Mouse (Mus musculus): ENCODE results near the gene Kif14. TPM values are rescaled to one million over a fixed set of nuclear protein-coding genes. Genes with fewer than 3 reads are reported as not detected.
"Not testable (repeated sequence)": the region's sequence is repeated elsewhere in the genome, so short reads cannot be mapped to it uniquely, and the experiment has no call there.

Gene Kif14
- total and polyA plus RNA-seq, 2 experiments from 2014 or later = 0.56 to 1.3 TPM

DNA sequence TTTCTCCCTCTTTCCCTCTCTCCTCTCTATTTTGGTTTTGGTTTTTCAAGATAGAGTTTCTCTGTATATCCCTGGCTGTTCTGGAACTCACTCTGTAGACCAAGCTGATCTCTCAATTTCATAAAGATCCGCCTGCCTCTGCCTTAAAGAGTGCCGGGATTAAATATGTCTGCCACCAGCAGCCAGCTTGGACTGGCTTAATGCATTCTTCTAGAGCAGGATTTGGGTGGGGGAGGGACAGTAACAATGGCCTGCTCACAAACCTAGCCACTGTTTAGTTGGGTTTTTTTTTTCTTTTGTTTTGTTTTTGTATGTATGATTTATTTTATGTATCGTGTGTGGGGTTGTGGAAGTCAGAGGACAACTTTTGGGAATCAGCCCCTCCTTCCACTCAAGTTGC lies 88.5 kb downstream of the Kif14 start:
- no peaks in the 10 kb centered on the region for H3K27me3 ChIP-seq (ENCODE audit: insufficient read depth, low read length)
- DNase-seq (no peak), ATAC-seq (no peak)
- H3K9ac ChIP-seq = no peak overlapping the region
- H3K4me3 ChIP-seq (ENCODE audit: low read depth, low read length) = no peak overlapping the region
- no peaks in the 10 kb centered on the region for H3K36me3 ChIP-seq (ENCODE audit: insufficient read depth)
- no peak overlapping the region for H3K4me2 ChIP-seq (ENCODE audit: low read depth)
- no peak overlapping the region for H3K27ac ChIP-seq (ENCODE audit: low read depth, low read length)
- WGBS = 91% methylated on average over 3 of the region's 3 CpGs
- H3K9me3 ChIP-seq (ENCODE audit: low read length) = no peaks in the 10 kb centered on the region
- no peaks in the 10 kb centered on the region for H3K4me1 ChIP-seq (ENCODE audit: insufficient read depth)
- TF ChIP-seq CTCF (IDR thresholded peaks at IDR 0.05; ENCODE audit: low read depth) = no peak

DNA sequence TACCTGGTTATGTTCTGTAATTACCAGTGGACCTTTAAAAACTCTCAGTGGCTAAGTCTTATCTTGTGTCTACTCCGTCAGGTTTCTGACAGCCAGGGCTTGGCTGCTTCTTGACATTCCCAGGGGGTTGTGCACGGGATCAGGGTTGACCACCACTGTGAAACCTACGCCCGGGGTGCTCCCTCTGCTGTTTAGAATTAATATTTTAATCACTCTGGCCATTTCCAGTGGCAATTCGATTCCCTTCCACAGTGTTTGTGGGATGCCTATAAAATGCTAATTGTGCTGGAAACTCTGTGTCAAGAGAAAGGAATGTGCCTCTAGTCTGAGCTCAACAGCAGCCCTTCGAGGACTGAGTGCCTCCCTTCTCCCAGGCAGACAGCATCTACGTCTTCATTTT lies 89.7 kb downstream of the Kif14 start:
- TF ChIP-seq CTCF (IDR thresholded peaks at IDR 0.05; ENCODE audit: low read depth) = peak; percentile 25; the same call in 1 of the 2 replicates
- H3K9ac ChIP-seq = no peak overlapping the region
- no peak for DNase-seq
- no peaks in the 10 kb centered on the region for H3K4me1 ChIP-seq (ENCODE audit: insufficient read depth)
- H3K9me3 ChIP-seq (ENCODE audit: low read length) = no peaks in the 10 kb centered on the region
- no peak overlapping the region for H3K4me2 ChIP-seq (ENCODE audit: low read depth)
- H3K4me3 ChIP-seq (ENCODE audit: low read depth, low read length) = no peak overlapping the region
- H3K27ac ChIP-seq (ENCODE audit: low read depth, low read length) = no peak overlapping the region
- H3K27me3 ChIP-seq (ENCODE audit: insufficient read depth, low read length) = no peaks in the 10 kb centered on the region
- H3K36me3 ChIP-seq (ENCODE audit: insufficient read depth) = no peaks in the 10 kb centered on the region
- WGBS = 27% methylated on average over 7 of the region's 7 CpGs
- peak; percentile 25; the same call in 1 of the 2 replicates for ATAC-seq

DNA sequence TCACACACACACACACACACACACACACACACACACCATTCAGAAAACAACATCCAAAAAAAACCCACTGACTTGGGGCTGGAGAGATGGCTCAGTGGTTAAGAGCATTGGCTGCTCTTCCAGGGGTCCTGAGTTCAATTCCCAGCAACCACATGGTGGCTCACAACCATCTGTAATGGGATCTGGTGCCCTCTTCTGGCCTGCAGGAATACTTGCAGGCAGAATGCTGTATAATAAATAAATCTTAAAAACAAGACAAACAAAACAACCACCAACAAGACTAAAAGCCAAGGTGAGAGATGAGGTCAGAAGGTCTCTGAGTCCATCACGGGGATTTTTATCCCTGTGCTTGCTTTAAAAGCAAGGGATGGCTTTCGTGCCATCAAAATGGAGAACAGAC lies 90.5 kb downstream of the Kif14 start:
- H3K36me3 ChIP-seq (ENCODE audit: insufficient read depth); H3K27ac ChIP-seq (ENCODE audit: low read depth, low read length); H3K4me2 ChIP-seq (ENCODE audit: low read depth); H3K9ac ChIP-seq; ATAC-seq; H3K4me3 ChIP-seq (ENCODE audit: low read depth, low read length); H3K9me3 ChIP-seq (ENCODE audit: low read length); H3K4me1 ChIP-seq (ENCODE audit: insufficient read depth); H3K27me3 ChIP-seq (ENCODE audit: insufficient read depth, low read length); DNase-seq: not testable (repeated sequence)
- TF ChIP-seq CTCF (IDR thresholded peaks at IDR 0.05; ENCODE audit: low read depth) = peak; percentile 19; the same call in 1 of the 2 replicates
- 95% methylated on average over 2 of the region's 2 CpGs for WGBS

- H3K4me3 ChIP-seq (ENCODE audit: low read depth, low read length) = no peak overlapping the region
- H3K4me1 ChIP-seq (ENCODE audit: insufficient read depth) = no peaks in the 10 kb centered on the region
- no peak for TF ChIP-seq CTCF (IDR thresholded peaks at IDR 0.05; ENCODE audit: low read depth)
These were observed 91.3 kb downstream of the Kif14 start for GRCm38 (mm10) chr1:136557436-136557835.

GRCm38 (mm10) chr1:136558762-136559161 lies 92.6 kb downstream of the Kif14 start:
- WGBS = 65% methylated on average over 5 of the region's 5 CpGs
- no peak for TF ChIP-seq CTCF (IDR thresholded peaks at IDR 0.05; ENCODE audit: low read depth)
- Histone ChIP-seq H3K4me2 (ENCODE audit: low read depth) (no peak overlapping the region), H3K4me3 (ENCODE audit: low read depth, low read length) (no peak overlapping the region), H3K27ac (ENCODE audit: low read depth, low read length) (no peak overlapping the region), H3K27me3 (ENCODE audit: insufficient read depth, low read length) (no peaks in the 10 kb centered on the region), H3K4me1 (ENCODE audit: insufficient read depth) (no peaks in the 10 kb centered on the region), H3K36me3 (ENCODE audit: insufficient read depth) (no peaks in the 10 kb centered on the region), H3K9ac (no peak overlapping the region), H3K9me3 (ENCODE audit: low read length) (no peaks in the 10 kb centered on the region)
- no peak for DNase-seq
- ATAC-seq = 0 out of 2 replicates have a peak, but pooled peaks have one; percentile 53

More at GRCm38 (mm10) chr1:136557436-136557835, 91.3 kb downstream of the Kif14 start:
- H3K27ac ChIP-seq (ENCODE audit: low read depth, low read length) = no peak overlapping the region
- no peaks in the 10 kb centered on the region for H3K36me3 ChIP-seq (ENCODE audit: insufficient read depth)
- 91% methylated on average over 12 of the region's 12 CpGs for WGBS
- no peaks in the 10 kb centered on the region for H3K27me3 ChIP-seq (ENCODE audit: insufficient read depth, low read length)
- ATAC-seq = no peak
- DNase-seq = no peak
- no peaks in the 10 kb centered on the region for H3K9me3 ChIP-seq (ENCODE audit: low read length)
- no peak overlapping the region for H3K4me2 ChIP-seq (ENCODE audit: low read depth)
- H3K9ac ChIP-seq = no peak overlapping the region

DNA sequence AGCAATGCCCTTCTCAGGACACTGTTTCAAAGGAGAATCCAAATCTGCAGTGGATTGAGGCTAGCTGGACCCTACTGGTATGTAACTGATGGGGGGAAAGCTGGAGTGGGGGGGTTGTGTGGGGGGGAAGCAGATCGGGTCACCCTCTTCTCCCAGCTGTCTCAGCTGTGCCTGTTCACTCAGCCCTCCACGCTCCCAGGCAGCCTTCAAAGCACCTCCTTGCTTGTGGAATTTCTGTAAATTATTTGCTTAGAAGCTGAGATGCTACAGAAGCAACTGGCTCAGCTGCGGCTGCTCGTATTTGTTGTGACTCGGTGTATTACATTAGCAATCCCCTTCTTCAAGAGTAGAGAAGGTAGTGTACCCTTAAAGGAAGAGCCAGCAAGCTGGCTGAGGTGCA lies 93.1 kb downstream of the Kif14 start:
- no peak overlapping the region for H3K4me3 ChIP-seq (ENCODE audit: low read depth, low read length)
- DNase-seq (no peak), ATAC-seq (no peak)
- no peak overlapping the region for H3K9ac ChIP-seq
- no peak overlapping the region for H3K4me2 ChIP-seq (ENCODE audit: low read depth)
- no peaks in the 10 kb centered on the region for H3K9me3 ChIP-seq (ENCODE audit: low read length)
- H3K36me3 ChIP-seq (ENCODE audit: insufficient read depth) = no peaks in the 10 kb centered on the region
- TF ChIP-seq CTCF (IDR thresholded peaks at IDR 0.05; ENCODE audit: low read depth) = no peak
- 62% methylated on average over 5 of the region's 5 CpGs for WGBS
- no peaks in the 10 kb centered on the region for H3K4me1 ChIP-seq (ENCODE audit: insufficient read depth)
- H3K27ac ChIP-seq (ENCODE audit: low read depth, low read length) = no peak overlapping the region
- H3K27me3 ChIP-seq (ENCODE audit: insufficient read depth, low read length) = no peaks in the 10 kb centered on the region

GRCm38 (mm10) chr1:136559774-136560173 lies 93.6 kb downstream of the Kif14 start:
- Histone ChIP-seq H3K9ac (no peak overlapping the region), H3K4me1 (ENCODE audit: insufficient read depth) (no peaks in the 10 kb centered on the region), H3K27ac (ENCODE audit: low read depth, low read length) (no peak overlapping the region), H3K27me3 (ENCODE audit: insufficient read depth, low read length) (no peaks in the 10 kb centered on the region), H3K9me3 (ENCODE audit: low read length) (no peaks in the 10 kb centered on the region), H3K4me2 (ENCODE audit: low read depth) (no peak overlapping the region), H3K4me3 (ENCODE audit: low read depth, low read length) (no peak overlapping the region), H3K36me3 (ENCODE audit: insufficient read depth) (no peaks in the 10 kb centered on the region)
- DNase-seq (no peak), ATAC-seq (no peak)
- 78% methylated on average over 9 of the region's 9 CpGs for WGBS
- no peak for TF ChIP-seq CTCF (IDR thresholded peaks at IDR 0.05; ENCODE audit: low read depth)
